Mouse (Mus musculus): ENCODE results near the gene S1pr5. TPM values are rescaled to one million over a fixed set of nuclear protein-coding genes. Genes with fewer than 3 reads are reported as not detected.
A peak's percentile ranks its signal among the peaks of the same experiment; 100 is the strongest.

S1pr5 gene
- polyA plus RNA-seq, 2 experiments, result 0.06 to 0.10 TPM

GRCm38 (mm10) chr9:21268305-21268704 lies 20.1 kb upstream of the S1pr5 start:
- Histone ChIP-seq H3K9me3 (ENCODE audit: control insufficient read depth, low read length) (no peaks in the 10 kb centered on the region), H3K27me3 (ENCODE audit: control insufficient read depth, insufficient read depth, low read length) (no peaks in the 10 kb centered on the region), H3K9ac (replicated peaks) (no peak overlapping the region), H3K4me2 (ENCODE audit: low read depth) (no peak overlapping the region), H3K27ac (no peak overlapping the region), H3K4me1 (replicated peaks; ENCODE audit: control insufficient read depth in 2 of 2, insufficient read depth in 2 of 2, low read length in 1 of 2) (peaks cover 20 to 26% of the 10 kb centered on the region in 2 experiments), H3K4me3 (ENCODE audit: insufficient read depth in 1 of 2, low read depth in 2 of 2, low read length in 2 of 2) (no peak overlapping the region), H3K36me3 (replicated peaks; ENCODE audit: control insufficient read depth, insufficient read depth, low read depth) (peaks cover 69% of the 10 kb centered on the region)
- WGBS (ENCODE audit: insufficient replicate concordance), result 93% methylated on average over 16 of the region's 16 CpGs
- TF ChIP-seq CTCF (IDR thresholded peaks at IDR 0.05; ENCODE audit: low read depth), result no peak
- no peak for TF ChIP-seq EP300 (IDR thresholded peaks at IDR 0.05; ENCODE audit: low read depth)
- DNase-seq (ENCODE audit: low read depth in 3 of 3, low spot score in 3 of 3) (no peak), ATAC-seq (ENCODE audit: insufficient read depth) (no peak)

DNA sequence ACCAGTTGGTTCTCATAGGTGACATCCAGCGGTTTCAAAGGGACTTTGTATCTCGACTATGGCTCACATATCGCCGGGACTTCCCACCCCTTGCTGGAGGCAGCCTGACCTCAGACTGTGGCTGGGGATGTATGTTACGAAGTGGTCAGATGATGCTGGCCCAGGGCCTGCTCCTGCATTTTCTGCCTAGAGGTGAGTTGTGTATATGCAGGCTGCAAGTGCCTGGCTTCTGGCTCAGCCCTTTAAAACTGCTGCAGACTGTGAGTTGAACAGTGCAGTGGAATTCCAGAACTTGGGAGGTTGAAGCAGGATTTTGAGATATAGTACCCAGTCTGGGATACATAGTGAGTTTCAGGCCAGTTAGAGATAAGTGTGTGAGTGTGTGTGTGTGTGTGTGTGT lies 18.6 kb upstream of the S1pr5 start:
- Histone ChIP-seq H3K4me3 (ENCODE audit: insufficient read depth in 1 of 2, low read depth in 2 of 2, low read length in 2 of 2) (peak overlapping the region; percentile 98), H3K9me3 (ENCODE audit: control insufficient read depth, low read length) (no peaks in the 10 kb centered on the region), H3K4me2 (ENCODE audit: low read depth) (peak overlapping the region; percentile 97), H3K27me3 (ENCODE audit: control insufficient read depth, insufficient read depth, low read length) (no peaks in the 10 kb centered on the region), H3K4me1 (replicated peaks; ENCODE audit: control insufficient read depth in 2 of 2, insufficient read depth in 2 of 2, low read length in 1 of 2) (peaks cover 23 to 31% of the 10 kb centered on the region in 2 experiments), H3K9ac (replicated peaks) (peak overlapping the region; percentile 99), H3K36me3 (replicated peaks; ENCODE audit: control insufficient read depth, insufficient read depth, low read depth) (peaks cover 55% of the 10 kb centered on the region), H3K27ac (peak overlapping the region; percentile 1; the same call in 1 of the 2 replicates)
- TF ChIP-seq CTCF (IDR thresholded peaks at IDR 0.05; ENCODE audit: low read depth), result peak; percentile 24; the same call in 1 of the 2 replicates
- no peak for TF ChIP-seq EP300 (IDR thresholded peaks at IDR 0.05; ENCODE audit: low read depth)
- WGBS (ENCODE audit: insufficient replicate concordance), result 81% methylated on average over 5 of the region's 5 CpGs
- ATAC-seq (ENCODE audit: insufficient read depth), result no peak
- no peak for DNase-seq (ENCODE audit: low read depth in 3 of 3, low spot score in 3 of 3)

DNA sequence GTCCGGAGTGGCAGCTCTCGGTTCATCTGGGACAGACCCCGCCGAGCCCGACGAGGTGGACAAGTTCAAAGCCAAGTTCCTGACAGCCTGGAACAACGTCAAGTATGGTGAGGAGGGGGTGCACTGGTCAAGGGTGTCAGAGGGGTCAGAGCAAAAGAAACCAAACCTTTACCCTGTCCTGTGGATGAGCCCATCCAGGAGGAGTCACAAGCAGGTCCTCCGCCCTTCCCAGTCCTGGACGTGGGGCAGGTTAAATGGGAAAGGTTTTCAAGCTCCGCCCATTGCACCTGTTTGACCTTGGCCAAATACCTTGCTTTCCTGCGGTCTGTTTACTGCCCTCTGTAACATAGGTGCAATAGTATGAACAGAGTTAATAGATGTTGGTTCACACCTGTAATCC lies 17.4 kb upstream of the S1pr5 start:
- peak; percentile 16; the same call in 1 of the 2 replicates for ATAC-seq (ENCODE audit: insufficient read depth)
- H3K27me3 ChIP-seq (ENCODE audit: control insufficient read depth, insufficient read depth, low read length), result no peaks in the 10 kb centered on the region

DNA sequence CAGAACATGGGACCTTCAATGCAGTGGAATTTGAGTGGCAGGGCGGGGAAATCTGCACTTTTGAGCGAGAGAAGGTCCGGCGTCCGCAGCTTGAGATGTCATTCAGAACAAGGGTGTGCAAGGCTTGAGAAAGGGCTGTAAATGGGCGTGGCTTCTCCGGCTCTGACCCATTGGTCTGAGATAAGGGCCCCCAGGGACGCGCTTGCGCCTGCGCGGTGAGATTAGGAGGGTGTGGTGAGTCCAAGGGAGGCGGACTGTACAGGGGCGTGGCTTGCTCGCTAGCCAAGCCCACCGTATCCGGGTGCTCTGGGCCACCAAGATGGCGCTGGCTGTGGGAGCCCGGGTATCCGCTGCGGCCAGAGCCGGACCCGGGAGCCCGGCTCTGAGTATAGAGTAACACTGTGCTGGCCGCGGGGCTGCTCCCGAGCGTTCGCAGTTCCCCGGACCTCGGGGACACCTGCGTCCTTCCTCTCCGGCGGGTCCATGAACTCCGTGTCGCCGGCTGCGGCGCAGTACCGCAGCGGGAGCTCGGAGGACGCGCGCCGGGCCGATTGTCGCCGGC lies 16.8 kb upstream of the S1pr5 start, which contains the start of gene Atg4d:
Gene Atg4d, plus strand, starts transcription at position 294 of the 562 bp plus-strand sequence.
- no peaks in the 10 kb centered on the region for H3K9me3 ChIP-seq (ENCODE audit: control insufficient read depth, low read length)
- peak within 1 kb of the TSS; percentile 98 for H3K4me3 ChIP-seq (ENCODE audit: insufficient read depth in 1 of 2, low read depth in 2 of 2, low read length in 2 of 2)
- TF ChIP-seq EP300 (IDR thresholded peaks at IDR 0.05; ENCODE audit: low read depth) (peak; percentile 65; the same call in 1 of the 2 replicates), CTCF (IDR thresholded peaks at IDR 0.05; ENCODE audit: low read depth) (no peak)
- no peaks in the 10 kb centered on the region for H3K27me3 ChIP-seq (ENCODE audit: control insufficient read depth, insufficient read depth, low read length)
- H3K9ac ChIP-seq (replicated peaks), result peak within 1 kb of the TSS; percentile 99
- H3K36me3 ChIP-seq (replicated peaks; ENCODE audit: control insufficient read depth, insufficient read depth, low read depth), result peaks cover 37% of the 10 kb centered on the region
- DNase-seq (ENCODE audit: low read depth in 3 of 3, low spot score in 3 of 3) (peak; percentile 99), ATAC-seq (ENCODE audit: insufficient read depth) (peak; percentile 88)
- peak within 1 kb of the TSS; percentile 92 for H3K27ac ChIP-seq
- WGBS (ENCODE audit: insufficient replicate concordance), result under 1% methylated on average over 49 of the region's 49 CpGs
- H3K4me1 ChIP-seq (replicated peaks; ENCODE audit: control insufficient read depth in 2 of 2, insufficient read depth in 2 of 2, low read length in 1 of 2), result peaks cover 23 to 34% of the 10 kb centered on the region in 2 experiments
- H3K4me2 ChIP-seq (ENCODE audit: low read depth), result peak within 1 kb of the TSS; percentile 97

More for the DNA sequence above, 17.4 kb upstream of the S1pr5 start:
- TF ChIP-seq EP300 (IDR thresholded peaks at IDR 0.05; ENCODE audit: low read depth), result no peak
- no peak for TF ChIP-seq CTCF (IDR thresholded peaks at IDR 0.05; ENCODE audit: low read depth)
- peaks cover 42% of the 10 kb centered on the region for H3K36me3 ChIP-seq (replicated peaks; ENCODE audit: control insufficient read depth, insufficient read depth, low read depth)
- H3K27ac ChIP-seq, result peak overlapping the region; percentile 87
- H3K4me2 ChIP-seq (ENCODE audit: low read depth), result peak overlapping the region; percentile 97
- no peak for DNase-seq (ENCODE audit: low read depth in 3 of 3, low spot score in 3 of 3)
- peaks cover 23 to 34% of the 10 kb centered on the region in 2 experiments for H3K4me1 ChIP-seq (replicated peaks; ENCODE audit: control insufficient read depth in 2 of 2, insufficient read depth in 2 of 2, low read length in 1 of 2)
- H3K9ac ChIP-seq (replicated peaks), result peak overlapping the region; percentile 99
- peak overlapping the region; percentile 98 for H3K4me3 ChIP-seq (ENCODE audit: insufficient read depth in 1 of 2, low read depth in 2 of 2, low read length in 2 of 2)
- 5% methylated on average over 11 of the region's 11 CpGs for WGBS (ENCODE audit: insufficient replicate concordance)
- H3K9me3 ChIP-seq (ENCODE audit: control insufficient read depth, low read length), result no peaks in the 10 kb centered on the region

GRCm38 (mm10) chr9:21264272-21264999 lies 16.2 kb upstream of the S1pr5 start:
- H3K4me3 ChIP-seq (ENCODE audit: insufficient read depth in 1 of 2, low read depth in 2 of 2, low read length in 2 of 2), result peak overlapping the region; percentile 62 to 98
- peaks cover 23 to 34% of the 10 kb centered on the region in 2 experiments for H3K4me1 ChIP-seq (replicated peaks; ENCODE audit: control insufficient read depth in 2 of 2, insufficient read depth in 2 of 2, low read length in 1 of 2)
- DNase-seq (ENCODE audit: low read depth in 3 of 3, low spot score in 3 of 3) (peak; percentile 86 to 92 (median 88)), ATAC-seq (ENCODE audit: insufficient read depth) (peak; percentile 77)
- H3K4me2 ChIP-seq (ENCODE audit: low read depth), result peak overlapping the region; percentile 77
- H3K36me3 ChIP-seq (replicated peaks; ENCODE audit: control insufficient read depth, insufficient read depth, low read depth), result peaks cover 30% of the 10 kb centered on the region
- no peaks in the 10 kb centered on the region for H3K27me3 ChIP-seq (ENCODE audit: control insufficient read depth, insufficient read depth, low read length)
- H3K9me3 ChIP-seq (ENCODE audit: control insufficient read depth, low read length), result no peaks in the 10 kb centered on the region
- H3K27ac ChIP-seq, result peak overlapping the region; percentile 92
- WGBS (ENCODE audit: insufficient replicate concordance), result 9% methylated on average over 17 of the region's 17 CpGs
- H3K9ac ChIP-seq (replicated peaks), result peak overlapping the region; percentile 53
- TF ChIP-seq EP300 (IDR thresholded peaks at IDR 0.05; ENCODE audit: low read depth) (peak; percentile 76), CTCF (IDR thresholded peaks at IDR 0.05; ENCODE audit: low read depth) (no peak)
